Mouse (Mus musculus): Measurements from ENCODE around the gene Cnnm4. TPM values are rescaled to one million over a fixed set of nuclear protein-coding genes. Genes with fewer than 3 reads are reported as not detected.

Gene Cnnm4
- polyA plus RNA-seq (2015; fragmentation: Nextera tagmentation; extraction: Ambion mirVana), result 9.7 and 11.0 TPM in 2 replicates

- Histone ChIP-seq H3K4me1 (replicated peaks; ENCODE audit: control insufficient read depth, insufficient read depth, low read length) (peaks cover 43% of the 10 kb centered on the region), H3K27me3 (replicated peaks; ENCODE audit: control insufficient read depth, insufficient read depth, low read length) (no peaks in the 10 kb centered on the region), H3K36me3 (ENCODE audit: control insufficient read depth, insufficient read depth) (no peaks in the 10 kb centered on the region), H3K27ac (ENCODE audit: low read length) (0 out of 2 replicates have a peak within 1 kb of the TSS, but pooled peaks have one; percentile 9), H3K4me3 (replicated peaks; ENCODE audit: low read length) (peak within 1 kb of the TSS; percentile 54), H3K4me2 (ENCODE audit: low read length) (peak within 1 kb of the TSS; percentile 75), H3K9me3 (ENCODE audit: control insufficient read depth, low read length) (no peaks in the 10 kb centered on the region), H3K9ac (replicated peaks; ENCODE audit: low read depth, low read length) (peak within 1 kb of the TSS; percentile 66)
- ATAC-seq, result peak; percentile 91
- under 1% methylated on average over 46 of the region's 98 CpGs for WGBS
Measured at GRCm38 (mm10) chr1:36471181-36472105, at the start of gene Cnnm4. Cnnm4 (plus strand) TSS chr1:36471620.

- no peak for ATAC-seq
- WGBS, result 92% methylated on average over 2 of the region's 2 CpGs
- Histone ChIP-seq H3K27me3 (replicated peaks; ENCODE audit: control insufficient read depth, insufficient read depth, low read length) (no peaks in the 10 kb centered on the region), H3K9ac (replicated peaks; ENCODE audit: low read depth, low read length) (no peak overlapping the region), H3K9me3 (ENCODE audit: control insufficient read depth, low read length) (no peaks in the 10 kb centered on the region), H3K4me2 (ENCODE audit: low read length) (no peak overlapping the region), H3K36me3 (ENCODE audit: control insufficient read depth, insufficient read depth) (peaks cover 43% of the 10 kb centered on the region), H3K27ac (ENCODE audit: low read length) (no peak overlapping the region), H3K4me1 (replicated peaks; ENCODE audit: control insufficient read depth, insufficient read depth, low read length) (no peaks in the 10 kb centered on the region), H3K4me3 (replicated peaks; ENCODE audit: low read length) (no peak overlapping the region)
Measured at GRCm38 (mm10) chr1:36429511-36429910, 41.9 kb upstream of the Cnnm4 start.

DNA sequence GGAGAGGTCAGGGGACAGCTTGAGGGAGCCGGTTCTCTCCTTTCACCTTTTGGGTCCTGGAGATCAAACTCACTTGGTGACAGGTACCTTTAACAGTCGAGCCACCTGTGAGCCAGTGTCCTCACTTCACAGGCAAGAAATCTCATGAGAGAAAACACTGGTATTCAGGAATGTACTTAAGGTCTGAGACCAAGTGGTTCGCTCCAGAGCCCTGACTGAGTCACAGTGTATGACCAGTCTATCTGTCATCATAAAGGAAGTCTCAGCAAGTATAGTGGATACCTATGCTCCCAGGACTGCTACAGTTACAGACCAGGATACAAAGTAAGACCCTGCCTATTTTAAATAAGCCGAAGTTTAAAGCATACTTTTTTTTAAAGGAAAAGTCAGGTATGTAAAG is 38.4 kb upstream of the Cnnm4 start:
- no peak overlapping the region for H3K4me2 ChIP-seq (ENCODE audit: low read length)
- H3K27me3 ChIP-seq (replicated peaks; ENCODE audit: control insufficient read depth, insufficient read depth, low read length), result no peaks in the 10 kb centered on the region
- WGBS, result 89% methylated on average over 4 of the region's 4 CpGs
- no peaks in the 10 kb centered on the region for H3K9me3 ChIP-seq (ENCODE audit: control insufficient read depth, low read length)
- H3K27ac ChIP-seq (ENCODE audit: low read length), result no peak overlapping the region
- H3K4me1 ChIP-seq (replicated peaks; ENCODE audit: control insufficient read depth, insufficient read depth, low read length), result no peaks in the 10 kb centered on the region
- H3K4me3 ChIP-seq (replicated peaks; ENCODE audit: low read length), result no peak overlapping the region
- peaks cover 34% of the 10 kb centered on the region for H3K36me3 ChIP-seq (ENCODE audit: control insufficient read depth, insufficient read depth)
- no peak for ATAC-seq
- no peak overlapping the region for H3K9ac ChIP-seq (replicated peaks; ENCODE audit: low read depth, low read length)

GRCm38 (mm10) chr1:36433616-36434015 is 37.8 kb upstream of the Cnnm4 start:
- 91% methylated on average over 3 of the region's 3 CpGs for WGBS
- peaks cover 33% of the 10 kb centered on the region for H3K36me3 ChIP-seq (ENCODE audit: control insufficient read depth, insufficient read depth)
- H3K4me3 ChIP-seq (replicated peaks; ENCODE audit: low read length), result no peak overlapping the region
- no peak for ATAC-seq
- no peaks in the 10 kb centered on the region for H3K27me3 ChIP-seq (replicated peaks; ENCODE audit: control insufficient read depth, insufficient read depth, low read length)
- H3K27ac ChIP-seq (ENCODE audit: low read length), result no peak overlapping the region
- H3K4me2 ChIP-seq (ENCODE audit: low read length), result no peak overlapping the region
- H3K4me1 ChIP-seq (replicated peaks; ENCODE audit: control insufficient read depth, insufficient read depth, low read length), result no peaks in the 10 kb centered on the region
- H3K9ac ChIP-seq (replicated peaks; ENCODE audit: low read depth, low read length), result no peak overlapping the region
- H3K9me3 ChIP-seq (ENCODE audit: control insufficient read depth, low read length), result no peaks in the 10 kb centered on the region

GRCm38 (mm10) chr1:36435071-36435470 is 36.3 kb upstream of the Cnnm4 start:
- H3K4me2 ChIP-seq (ENCODE audit: low read length), result no peak overlapping the region
- H3K9ac ChIP-seq (replicated peaks; ENCODE audit: low read depth, low read length), result no peak overlapping the region
- H3K36me3 ChIP-seq (ENCODE audit: control insufficient read depth, insufficient read depth), result peaks cover 32% of the 10 kb centered on the region
- WGBS, result 83% methylated on average over 4 of the region's 4 CpGs
- H3K4me3 ChIP-seq (replicated peaks; ENCODE audit: low read length), result no peak overlapping the region
- H3K9me3 ChIP-seq (ENCODE audit: control insufficient read depth, low read length), result no peaks in the 10 kb centered on the region
- no peaks in the 10 kb centered on the region for H3K4me1 ChIP-seq (replicated peaks; ENCODE audit: control insufficient read depth, insufficient read depth, low read length)
- no peaks in the 10 kb centered on the region for H3K27me3 ChIP-seq (replicated peaks; ENCODE audit: control insufficient read depth, insufficient read depth, low read length)
- H3K27ac ChIP-seq (ENCODE audit: low read length), result no peak overlapping the region
- ATAC-seq, result no peak

GRCm38 (mm10) chr1:36436515-36436914 is 34.9 kb upstream of the Cnnm4 start:
- ATAC-seq, result no peak
- H3K36me3 ChIP-seq (ENCODE audit: control insufficient read depth, insufficient read depth), result peaks cover 30% of the 10 kb centered on the region

GRCm38 (mm10) chr1:36437223-36437622 is 34.2 kb upstream of the Cnnm4 start:
- Histone ChIP-seq H3K4me3 (replicated peaks; ENCODE audit: low read length) (no peak overlapping the region), H3K9ac (replicated peaks; ENCODE audit: low read depth, low read length) (no peak overlapping the region), H3K27ac (ENCODE audit: low read length) (no peak overlapping the region), H3K4me1 (replicated peaks; ENCODE audit: control insufficient read depth, insufficient read depth, low read length) (no peaks in the 10 kb centered on the region), H3K4me2 (ENCODE audit: low read length) (no peak overlapping the region), H3K27me3 (replicated peaks; ENCODE audit: control insufficient read depth, insufficient read depth, low read length) (no peaks in the 10 kb centered on the region), H3K36me3 (ENCODE audit: control insufficient read depth, insufficient read depth) (peaks cover 30% of the 10 kb centered on the region), H3K9me3 (ENCODE audit: control insufficient read depth, low read length) (no peaks in the 10 kb centered on the region)
- 97% methylated on average over 3 of the region's 3 CpGs for WGBS
- no peak for ATAC-seq

More at GRCm38 (mm10) chr1:36436515-36436914, 34.9 kb upstream of the Cnnm4 start:
- no peaks in the 10 kb centered on the region for H3K4me1 ChIP-seq (replicated peaks; ENCODE audit: control insufficient read depth, insufficient read depth, low read length)
- H3K9ac ChIP-seq (replicated peaks; ENCODE audit: low read depth, low read length), result no peak overlapping the region
- no peak overlapping the region for H3K4me3 ChIP-seq (replicated peaks; ENCODE audit: low read length)
- no peaks in the 10 kb centered on the region for H3K9me3 ChIP-seq (ENCODE audit: control insufficient read depth, low read length)
- H3K27ac ChIP-seq (ENCODE audit: low read length), result no peak overlapping the region
- H3K27me3 ChIP-seq (replicated peaks; ENCODE audit: control insufficient read depth, insufficient read depth, low read length), result no peaks in the 10 kb centered on the region
- 99% methylated on average over 6 of the region's 6 CpGs for WGBS
- no peak overlapping the region for H3K4me2 ChIP-seq (ENCODE audit: low read length)

DNA sequence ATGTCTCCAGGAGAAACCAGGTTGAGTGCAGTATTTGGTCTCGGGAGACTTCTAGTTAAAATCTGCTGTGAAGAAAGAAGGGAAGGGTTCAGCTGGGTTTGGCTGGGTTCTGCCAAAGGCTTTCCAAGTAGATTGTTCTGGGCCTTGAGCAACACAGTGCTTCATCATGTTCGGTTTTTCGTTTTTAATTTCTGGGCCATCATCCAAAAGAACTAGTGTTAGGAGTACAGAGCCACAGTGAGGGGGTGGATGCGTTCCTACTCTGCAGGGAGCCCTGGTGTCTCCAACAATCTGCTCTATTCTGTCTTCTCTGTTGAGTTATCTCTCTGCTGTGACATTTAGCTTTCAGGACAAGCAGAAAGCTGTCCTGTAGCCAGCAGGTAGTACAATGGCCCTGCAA is 30.3 kb upstream of the Cnnm4 start:
- Histone ChIP-seq H3K36me3 (ENCODE audit: control insufficient read depth, insufficient read depth) (peaks cover 22% of the 10 kb centered on the region), H3K27ac (ENCODE audit: low read length) (no peak overlapping the region; the same call in 1 of the 2 replicates), H3K27me3 (replicated peaks; ENCODE audit: control insufficient read depth, insufficient read depth, low read length) (no peaks in the 10 kb centered on the region), H3K4me3 (replicated peaks; ENCODE audit: low read length) (no peak overlapping the region), H3K4me1 (replicated peaks; ENCODE audit: control insufficient read depth, insufficient read depth, low read length) (peaks cover 8% of the 10 kb centered on the region), H3K9me3 (ENCODE audit: control insufficient read depth, low read length) (no peaks in the 10 kb centered on the region), H3K9ac (replicated peaks; ENCODE audit: low read depth, low read length) (no peak overlapping the region), H3K4me2 (ENCODE audit: low read length) (no peak overlapping the region)
- no peak for ATAC-seq
- 63% methylated on average over 4 of the region's 4 CpGs for WGBS

- peak within 1 kb of the TSS; percentile 75 for H3K4me3 ChIP-seq (replicated peaks; ENCODE audit: low read length)
- peak within 1 kb of the TSS; percentile 75 for H3K27ac ChIP-seq (ENCODE audit: low read length)
- H3K4me1 ChIP-seq (replicated peaks; ENCODE audit: control insufficient read depth, insufficient read depth, low read length), result peaks cover 8% of the 10 kb centered on the region
Measured at GRCm38 (mm10) chr1:36444471-36445464, 26.7 kb upstream of the Cnnm4 start, which contains the start of gene Lman2l. Lman2l (minus strand) TSS chr1:36445271.

More at GRCm38 (mm10) chr1:36444471-36445464, 26.7 kb upstream of the Cnnm4 start, which contains the start of gene Lman2l:
- Histone ChIP-seq H3K36me3 (ENCODE audit: control insufficient read depth, insufficient read depth) (no peaks in the 10 kb centered on the region), H3K9me3 (ENCODE audit: control insufficient read depth, low read length) (no peaks in the 10 kb centered on the region), H3K27me3 (replicated peaks; ENCODE audit: control insufficient read depth, insufficient read depth, low read length) (no peaks in the 10 kb centered on the region), H3K9ac (replicated peaks; ENCODE audit: low read depth, low read length) (peak within 1 kb of the TSS; percentile 80), H3K4me2 (ENCODE audit: low read length) (peak within 1 kb of the TSS; percentile 91)
- WGBS, result under 1% methylated on average over 52 of the region's 57 CpGs
- ATAC-seq, result peak; percentile 100

All from forebrain, embryonic 16.5 days (tissue).